Mouse (Mus musculus) neural tube, embryonic 15.5 days (tissue): Measurements from ENCODE around the gene Sipa1l2. TPM values are rescaled to one million over a fixed set of nuclear protein-coding genes. Genes with fewer than 3 reads are reported as not detected.
A peak's percentile ranks its signal among the peaks of the same experiment; 100 is the strongest.
"Not testable (repeated sequence)": the region's sequence is repeated elsewhere in the genome, so short reads cannot be mapped to it uniquely, and the experiment has no call there.

Source experiments
- ATAC-seq: fragments of 200-750 bp; cut with Nextera tagmentation; 2 replicates; pipeline ENCODE4 v1.8.0; 2017; ENCODE audit warnings: mild to moderate bottlenecking, moderate TSS enrichment, moderate library complexity; ENCODE audit not compliant: low FRiP score
- H3K27ac ChIP-seq: fragments of 300-500 bp; sonication (generic); replicated peaks from 2 replicates; pipeline ENCODE4 v1.5.1; 2015; ENCODE audit warnings: mild to moderate bottlenecking, inconsistent platforms
- H3K27me3 ChIP-seq: fragments of 300-500 bp; sonication (generic); replicated peaks from 2 replicates; pipeline ENCODE4 v1.6.1; 2015; ENCODE audit warnings: inconsistent platforms
- H3K36me3 ChIP-seq: fragments of 300-500 bp; sonication (generic); 2 replicates; pipeline ENCODE4 v1.6.1; 2015; ENCODE audit warnings: inconsistent platforms
- H3K4me1 ChIP-seq: fragments of 300-500 bp; sonication (generic); 2 replicates; pipeline ENCODE4 v1.6.1; 2015; ENCODE audit warnings: inconsistent platforms
- H3K4me2 ChIP-seq: fragments of 300-500 bp; sonication (generic); 2 replicates; pipeline ENCODE4 v1.6.1; 2015; ENCODE audit warnings: inconsistent platforms, mild to moderate bottlenecking, moderate library complexity
- H3K4me3 ChIP-seq: fragments of 300-500 bp; sonication (generic); replicated peaks from 2 replicates; pipeline ENCODE4 v1.5.1; 2015; ENCODE audit warnings: mild to moderate bottlenecking, inconsistent platforms
- H3K9ac ChIP-seq: fragments of 300-500 bp; sonication (generic); replicated peaks from 2 replicates; pipeline ENCODE4 v1.6.1; 2015; ENCODE audit warnings: mild to moderate bottlenecking, inconsistent platforms
- H3K9me3 ChIP-seq: fragments of 300-500 bp; sonication (generic); replicated peaks from 2 replicates; pipeline ENCODE4 v1.6.1; 2016; ENCODE audit warnings: inconsistent platforms
- WGBS: fragments of 180-500 bp; shearing (Covaris S2); methylation state at CpG from one replicate; pipeline ENCODE4 v1.1.7; 2015; ENCODE audit warnings: mixed read lengths; 5-methylcytosine and 5-hydroxymethylcytosine counted together
- polyA plus RNA-seq: library from polyadenylated mRNA; unstranded; fragments of >200 nt; fragmentation: Nextera tagmentation; extraction: Ambion mirVana; gene quantifications from 2 replicates; pipeline ENCODE4 v1.2.1, GENCODE M21; 2015

Gene Sipa1l2
- polyA plus RNA-seq, 1 experiment from 2014 or later: 16.3 TPM

DNA sequence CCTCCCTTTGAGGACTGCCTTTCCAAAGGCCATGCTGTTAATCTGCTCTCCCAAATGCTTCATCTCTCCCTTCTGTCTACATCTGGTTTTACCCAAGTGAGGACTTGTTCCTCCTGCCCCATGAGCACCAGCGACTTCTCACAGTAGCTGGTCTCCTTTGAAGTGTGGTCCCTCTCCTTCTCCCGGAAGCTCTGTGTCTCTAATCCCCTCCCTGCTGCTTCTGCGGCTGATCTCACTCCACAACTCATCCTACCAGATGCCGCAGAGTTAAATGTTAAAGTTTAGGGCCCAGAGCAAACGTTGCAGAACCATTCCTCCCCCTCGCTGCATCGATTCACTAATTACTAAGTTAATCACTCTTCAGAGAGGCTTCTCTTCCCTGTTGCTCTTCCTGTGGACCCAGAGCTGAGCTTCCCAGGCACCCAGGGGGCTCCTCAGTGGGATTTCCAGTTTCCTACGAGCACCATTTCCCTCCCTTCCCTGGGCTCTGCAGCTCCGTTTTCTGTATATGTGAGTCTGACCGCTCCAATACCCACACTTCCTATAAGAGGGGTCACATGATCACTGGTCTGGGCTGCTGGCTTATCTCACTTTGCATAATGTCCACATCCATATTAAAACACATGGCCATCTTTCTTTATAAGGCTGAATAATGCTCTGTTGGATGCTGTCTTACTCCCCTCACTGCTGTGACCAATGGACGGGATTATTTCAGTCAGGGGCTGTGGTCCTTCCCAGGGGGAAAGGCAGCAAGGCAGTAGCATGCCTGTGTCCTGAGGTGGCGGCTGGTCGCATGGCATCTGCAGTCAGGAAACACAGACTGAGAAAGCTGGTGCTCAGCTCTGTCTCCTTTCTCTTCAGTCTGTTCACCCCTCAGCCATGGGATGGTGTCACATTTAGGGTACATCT is 156.4 kb downstream of the Sipa1l2 start:
- H3K9ac ChIP-seq: no peak overlapping the region
- no peaks in the 10 kb centered on the region for H3K9me3 ChIP-seq
- H3K27me3 ChIP-seq: no peaks in the 10 kb centered on the region
- no peak overlapping the region for H3K27ac ChIP-seq
- no peak for ATAC-seq
- 29% methylated on average over 13 of the region's 13 CpGs for WGBS
- H3K4me2 ChIP-seq: no peak overlapping the region
- 0 out of 2 replicates have a peak, but pooled peaks cover 2% of the 10 kb centered on the region for H3K36me3 ChIP-seq
- peaks cover 5% of the 10 kb centered on the region; the same call in 1 of the 2 replicates for H3K4me1 ChIP-seq
- no peak overlapping the region for H3K4me3 ChIP-seq

DNA sequence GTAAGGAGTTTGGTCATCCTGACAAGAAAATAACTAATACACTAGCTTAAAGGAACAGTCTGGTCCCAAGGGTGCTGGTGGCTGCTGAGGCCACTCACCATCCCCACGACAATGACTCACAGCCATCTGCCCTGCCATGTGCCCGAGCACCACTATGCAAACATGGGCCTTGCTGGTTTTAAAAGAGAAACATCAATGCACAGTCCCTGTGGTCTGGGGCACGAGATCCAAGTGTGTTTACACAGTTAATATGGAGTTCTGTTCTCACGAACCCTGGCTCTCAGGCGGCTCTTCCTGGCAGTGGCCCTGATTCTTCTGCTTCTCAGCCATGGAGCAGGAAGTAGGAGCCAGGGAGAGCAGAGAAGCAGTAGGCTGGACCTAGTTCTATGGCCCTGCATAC is 159.0 kb downstream of the Sipa1l2 start:
- Histone ChIP-seq H3K4me2 (no peak overlapping the region), H3K27ac (no peak overlapping the region), H3K36me3 (no peaks in the 10 kb centered on the region), H3K4me1 (peaks cover 11% of the 10 kb centered on the region), H3K9me3 (no peaks in the 10 kb centered on the region), H3K4me3 (no peak overlapping the region), H3K9ac (no peak overlapping the region), H3K27me3 (no peaks in the 10 kb centered on the region)
- ATAC-seq: no peak
- 73% methylated on average over 5 of the region's 5 CpGs for WGBS

DNA sequence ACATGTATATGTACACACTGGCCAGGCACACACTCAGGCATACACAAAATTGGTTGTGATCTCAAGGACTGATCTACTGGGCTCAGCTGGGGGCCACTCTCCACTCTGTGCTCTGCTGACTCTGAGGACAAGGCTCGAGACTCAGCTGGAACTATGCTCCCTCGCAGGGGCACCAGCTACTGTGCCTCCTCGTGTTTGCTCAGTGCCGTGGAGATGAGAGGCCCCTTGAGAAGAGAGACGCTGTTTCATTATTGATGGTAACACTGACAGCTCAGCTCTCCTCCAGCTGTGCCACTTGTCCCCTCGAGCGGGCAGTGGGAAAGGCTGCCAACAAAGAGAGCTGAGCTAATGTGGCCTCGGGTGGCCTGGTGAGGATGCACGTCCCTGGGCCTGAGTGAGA is 161.9 kb downstream of the Sipa1l2 start:
- Histone ChIP-seq H3K4me2 (no peak overlapping the region), H3K4me3 (no peak overlapping the region), H3K9ac (no peak overlapping the region), H3K36me3 (no peaks in the 10 kb centered on the region), H3K27ac (no peak overlapping the region), H3K4me1 (peaks cover 6% of the 10 kb centered on the region), H3K27me3 (no peaks in the 10 kb centered on the region), H3K9me3 (no peaks in the 10 kb centered on the region)
- WGBS: 9% methylated on average over 9 of the region's 9 CpGs
- peak; percentile 21; the same call in 1 of the 2 replicates for ATAC-seq

DNA sequence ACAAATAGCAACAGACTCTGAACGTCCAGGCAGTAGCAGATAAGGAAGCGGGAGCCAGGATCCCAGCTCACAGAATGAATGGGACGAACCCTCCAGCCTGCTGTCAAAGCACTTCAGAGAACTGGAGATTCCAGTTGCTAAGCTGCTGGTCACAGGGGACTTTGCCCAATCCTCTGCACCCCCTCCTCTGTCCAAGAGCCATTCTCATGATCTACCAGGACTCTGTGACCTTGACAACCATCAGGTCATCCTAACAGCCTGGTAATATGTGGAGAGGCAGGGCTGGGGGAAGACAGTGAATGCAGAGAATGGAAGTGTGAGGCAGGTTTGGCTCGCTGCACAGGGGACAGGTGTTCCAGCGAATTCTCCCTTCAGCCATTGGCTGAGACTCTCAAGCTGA is 163.2 kb downstream of the Sipa1l2 start:
- 61% methylated on average over 5 of the region's 5 CpGs for WGBS
- no peaks in the 10 kb centered on the region for H3K36me3 ChIP-seq
- H3K4me3 ChIP-seq: no peak overlapping the region
- no peak overlapping the region for H3K9ac ChIP-seq
- ATAC-seq: no peak; the same call in 1 of the 2 replicates
- H3K27me3 ChIP-seq: no peaks in the 10 kb centered on the region
- H3K4me2 ChIP-seq: no peak overlapping the region
- H3K9me3 ChIP-seq: no peaks in the 10 kb centered on the region
- peaks cover 6% of the 10 kb centered on the region for H3K4me1 ChIP-seq
- H3K27ac ChIP-seq: no peak overlapping the region

DNA sequence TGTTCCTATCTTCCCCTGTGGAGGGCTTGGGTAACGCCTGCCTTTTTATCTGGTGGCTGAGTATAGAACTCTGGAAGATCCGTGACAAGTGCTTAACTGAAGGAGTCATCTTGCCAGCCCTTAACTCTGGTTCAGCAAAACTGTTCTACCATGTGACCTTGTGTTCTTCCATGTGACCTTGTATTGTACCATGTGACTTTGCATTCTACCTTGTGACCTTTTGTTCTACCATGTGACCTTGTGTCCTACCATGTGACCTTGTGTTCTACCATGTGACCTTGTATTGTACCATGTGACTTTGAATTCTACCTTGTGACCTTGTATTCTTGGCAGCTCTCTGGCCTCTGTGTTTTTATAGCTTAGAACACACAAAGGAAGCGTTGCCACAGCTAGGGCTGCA is 168.3 kb downstream of the Sipa1l2 start:
- Histone ChIP-seq H3K27me3 (no peaks in the 10 kb centered on the region), H3K9ac (no peak overlapping the region), H3K9me3 (no peaks in the 10 kb centered on the region), H3K36me3 (no peaks in the 10 kb centered on the region), H3K4me3 (no peak overlapping the region), H3K4me2 (no peak overlapping the region), H3K4me1 (peaks cover 12% of the 10 kb centered on the region; the same call in 1 of the 2 replicates), H3K27ac (no peak overlapping the region)
- no peak for ATAC-seq
- 84% methylated on average over 3 of the region's 3 CpGs for WGBS

DNA sequence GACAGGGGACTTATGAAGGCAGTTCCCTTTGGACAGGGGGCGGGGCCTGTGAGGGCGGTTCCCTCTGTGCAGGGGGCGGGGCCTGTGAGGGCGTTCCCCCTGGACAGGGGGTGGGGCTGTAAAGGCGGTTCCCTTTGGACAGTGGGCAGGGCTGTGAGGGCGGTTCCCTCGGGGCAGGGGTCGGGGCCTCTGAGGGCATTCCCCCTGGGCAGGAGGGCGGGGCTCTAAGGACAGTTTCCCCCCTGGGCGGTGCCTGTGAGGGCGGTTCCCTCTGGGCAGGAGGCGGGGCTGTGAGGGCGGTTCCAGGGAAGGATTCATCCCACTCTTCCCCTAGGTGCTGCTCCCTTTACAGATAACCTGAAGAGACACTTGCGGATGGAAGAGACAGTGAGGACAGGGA is 171.6 kb downstream of the Sipa1l2 start:
- WGBS: 40% methylated on average over 14 of the region's 14 CpGs
- no peak overlapping the region for H3K4me3 ChIP-seq
- no peaks in the 10 kb centered on the region for H3K36me3 ChIP-seq
- no peaks in the 10 kb centered on the region for H3K27me3 ChIP-seq
- ATAC-seq: no peak
- no peak overlapping the region for H3K27ac ChIP-seq
- H3K9ac ChIP-seq: no peak overlapping the region
- no peaks in the 10 kb centered on the region for H3K9me3 ChIP-seq
- no peak overlapping the region for H3K4me2 ChIP-seq
- peaks cover 12% of the 10 kb centered on the region; the same call in 1 of the 2 replicates for H3K4me1 ChIP-seq

DNA sequence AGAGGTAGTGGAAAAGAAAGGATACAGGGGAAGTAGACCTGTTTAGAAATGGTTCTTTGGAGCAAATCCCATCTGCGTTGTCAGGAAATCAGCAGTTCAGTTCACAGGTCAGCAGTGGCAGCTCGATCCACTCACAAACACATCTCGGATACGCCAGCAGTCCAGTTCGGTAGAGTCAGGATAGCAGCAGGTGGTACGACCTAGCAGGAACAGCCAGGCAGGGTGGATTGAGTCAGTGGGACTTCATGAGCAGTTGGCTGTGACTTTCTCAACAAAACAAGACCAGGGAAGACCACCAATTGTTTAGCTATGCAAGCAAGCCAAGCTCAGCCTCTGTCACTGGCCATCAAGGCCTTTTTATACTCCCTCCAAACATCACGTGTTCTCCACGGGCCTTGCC is 173.9 kb downstream of the Sipa1l2 start:
- not testable (repeated sequence) for H3K27ac ChIP-seq, H3K4me2 ChIP-seq, H3K36me3 ChIP-seq, ATAC-seq, H3K4me3 ChIP-seq, H3K27me3 ChIP-seq, H3K9me3 ChIP-seq, H3K9ac ChIP-seq
- WGBS: 87% methylated on average over 8 of the region's 8 CpGs
- H3K4me1 ChIP-seq: peaks cover 22% of the 10 kb centered on the region

DNA sequence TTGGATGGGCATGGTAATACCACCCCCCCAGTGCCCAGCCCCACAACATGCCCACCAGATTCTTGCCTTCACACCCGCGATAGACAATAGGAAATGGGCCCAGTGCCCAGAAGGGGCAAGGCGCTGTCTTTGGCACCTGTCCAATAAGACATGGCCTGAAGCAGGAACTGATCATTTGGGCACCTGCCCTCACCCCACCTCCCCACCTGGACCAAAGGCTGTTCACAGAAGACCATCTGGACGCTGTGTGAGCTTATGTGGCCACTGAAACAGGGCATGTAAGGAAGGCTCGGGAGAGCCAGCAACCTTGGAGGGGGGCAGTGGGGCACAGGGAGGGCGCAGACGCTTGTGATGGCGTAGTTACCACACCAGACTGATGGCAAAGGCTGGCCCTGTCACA is 174.6 kb downstream of the Sipa1l2 start:
- no peaks in the 10 kb centered on the region for H3K36me3 ChIP-seq
- no peak overlapping the region for H3K9ac ChIP-seq
- H3K27ac ChIP-seq: no peak overlapping the region
- no peak overlapping the region for H3K4me2 ChIP-seq
- no peaks in the 10 kb centered on the region for H3K27me3 ChIP-seq
- H3K4me3 ChIP-seq: no peak overlapping the region
- H3K9me3 ChIP-seq: no peaks in the 10 kb centered on the region
- WGBS: 66% methylated on average over 8 of the region's 8 CpGs
- ATAC-seq: no peak
- peaks cover 28% of the 10 kb centered on the region for H3K4me1 ChIP-seq

DNA sequence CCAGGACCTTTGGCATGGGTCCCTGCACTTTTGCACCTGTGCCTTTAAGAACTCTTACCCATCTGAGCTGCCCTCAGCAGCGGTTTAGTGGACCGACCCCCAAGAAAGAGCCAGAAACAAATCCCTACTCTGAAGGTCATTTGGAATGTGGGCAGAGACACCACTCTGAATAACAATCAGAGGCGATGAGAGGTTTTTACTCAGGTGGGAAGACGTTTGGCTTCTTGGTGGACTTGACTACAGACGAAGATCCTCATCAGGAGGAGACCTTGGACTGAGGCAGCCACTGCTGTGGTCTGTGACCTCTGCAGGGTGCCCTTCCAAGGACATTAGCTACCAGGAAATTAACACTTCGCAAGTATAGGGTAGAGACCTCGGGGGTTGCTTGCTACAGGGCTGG is 177.9 kb downstream of the Sipa1l2 start:
- Histone ChIP-seq H3K9ac (no peak overlapping the region), H3K9me3 (no peaks in the 10 kb centered on the region), H3K27ac (no peak overlapping the region), H3K4me1 (peaks cover 35% of the 10 kb centered on the region), H3K36me3 (no peaks in the 10 kb centered on the region), H3K4me2 (no peak overlapping the region), H3K27me3 (no peaks in the 10 kb centered on the region), H3K4me3 (no peak overlapping the region)
- no peak for ATAC-seq
- WGBS: 68% methylated on average over 7 of the region's 7 CpGs

DNA sequence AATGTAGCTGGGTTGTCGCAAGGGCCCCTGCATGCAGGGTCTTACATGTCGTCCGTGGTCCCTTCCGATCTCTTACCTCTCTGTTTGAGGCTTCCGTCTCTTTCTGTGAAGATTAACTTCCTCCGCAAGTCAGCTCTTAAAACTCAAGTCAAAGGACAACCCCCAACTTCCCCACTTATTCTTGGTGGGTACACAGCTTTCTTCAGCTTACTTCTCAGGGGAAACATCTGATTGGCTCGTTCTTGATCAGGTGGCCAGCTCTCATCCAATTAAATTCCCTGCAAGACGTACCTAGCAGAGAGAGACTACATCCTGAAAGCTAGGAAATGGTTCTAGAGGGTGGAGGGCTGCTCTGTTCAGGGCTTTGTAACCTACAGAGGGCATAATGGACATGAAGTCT is 178.3 kb downstream of the Sipa1l2 start:
- Histone ChIP-seq H3K36me3 (no peaks in the 10 kb centered on the region), H3K9me3 (no peaks in the 10 kb centered on the region), H3K4me3 (no peak overlapping the region), H3K4me1 (peaks cover 38% of the 10 kb centered on the region), H3K9ac (no peak overlapping the region), H3K27me3 (no peaks in the 10 kb centered on the region), H3K27ac (no peak overlapping the region), H3K4me2 (no peak overlapping the region)
- WGBS: 76% methylated on average over 8 of the region's 8 CpGs
- ATAC-seq: no peak

DNA sequence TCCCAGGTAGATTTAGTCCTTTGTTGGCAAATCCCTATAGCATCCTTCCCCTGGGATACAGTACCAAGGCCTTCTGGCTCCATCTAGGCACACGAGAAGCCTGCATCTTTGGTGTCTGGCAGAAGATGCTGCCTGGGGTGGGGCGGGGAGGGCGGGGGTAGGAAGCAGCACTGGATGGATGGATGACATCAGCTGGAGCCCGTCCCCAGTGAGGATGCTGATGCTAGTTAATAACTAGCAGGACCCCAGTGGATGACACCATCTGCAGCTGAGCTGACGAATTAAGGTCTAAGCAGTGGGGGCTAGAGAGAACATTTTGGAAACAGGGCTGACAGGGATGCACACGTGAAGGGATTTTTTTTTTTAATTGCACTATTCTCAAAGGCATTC is 179.1 kb downstream of the Sipa1l2 start:
- Histone ChIP-seq H3K36me3 (no peaks in the 10 kb centered on the region), H3K4me1 (peaks cover 45% of the 10 kb centered on the region)

DNA sequence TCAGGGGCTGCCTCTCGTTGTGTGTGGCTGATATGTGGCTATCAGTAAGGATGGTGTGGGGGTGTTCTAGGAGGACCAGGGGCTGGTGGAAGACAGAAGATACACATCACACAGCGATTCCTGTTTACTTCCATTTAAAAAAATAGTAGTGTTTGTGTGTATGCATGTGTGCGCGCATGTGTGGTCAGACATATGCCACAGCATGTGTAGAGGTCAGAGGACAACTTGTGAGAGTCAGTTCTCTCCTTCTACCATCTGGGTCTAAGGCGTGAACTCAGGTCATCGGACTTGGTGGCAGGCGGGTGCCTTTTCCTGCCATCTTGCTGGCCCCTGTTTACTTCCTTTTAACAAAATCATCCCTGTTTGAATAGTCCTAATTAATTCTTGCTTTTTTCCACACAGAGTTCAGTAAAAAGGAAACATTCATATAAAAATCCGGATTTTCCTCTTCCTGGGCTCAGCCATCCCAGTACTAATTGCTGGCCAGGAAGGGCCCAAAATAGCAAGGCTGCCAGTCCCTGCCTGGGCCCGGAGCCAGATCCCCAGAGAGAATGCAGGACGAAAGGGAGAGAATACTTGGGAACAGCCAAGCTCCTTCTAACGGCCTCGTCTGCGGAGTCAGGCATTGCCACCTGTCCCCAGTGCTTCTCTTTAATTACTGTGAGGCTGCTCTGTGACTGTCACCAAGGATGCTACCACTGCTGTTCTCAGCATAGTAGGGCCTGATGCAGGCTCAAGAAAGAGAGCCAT is 179.7 kb downstream of the Sipa1l2 start:
- Histone ChIP-seq H3K9ac (no peak overlapping the region), H3K4me1 (peaks cover 47% of the 10 kb centered on the region), H3K4me2 (no peak overlapping the region), H3K27ac (peak overlapping the region; percentile 69), H3K4me3 (no peak overlapping the region), H3K9me3 (no peaks in the 10 kb centered on the region), H3K27me3 (no peaks in the 10 kb centered on the region), H3K36me3 (no peaks in the 10 kb centered on the region)
- 0 out of 2 replicates have a peak, but pooled peaks have one; percentile 28 for ATAC-seq
- WGBS: 54% methylated on average over 13 of the region's 13 CpGs

More for the DNA sequence above, 179.1 kb downstream of the Sipa1l2 start:
- 0 out of 2 replicates have a peak, but pooled peaks have one; percentile 23 for ATAC-seq
- H3K27ac ChIP-seq: peak overlapping the region; percentile 69
- no peak overlapping the region for H3K4me2 ChIP-seq
- H3K4me3 ChIP-seq: no peak overlapping the region
- WGBS: 35% methylated on average over 6 of the region's 6 CpGs
- H3K9ac ChIP-seq: no peak overlapping the region
- H3K27me3 ChIP-seq: no peaks in the 10 kb centered on the region
- H3K9me3 ChIP-seq: no peaks in the 10 kb centered on the region
